Mouse (Mus musculus) lung, postnatal 36 days (tissue): ENCODE measurements around the gene 1700049E17Rik2.
"Not testable (repeated sequence)": the region's sequence is repeated elsewhere in the genome, so short reads cannot be mapped to it uniquely, and the experiment has no call there.

Source experiments
- DNase-seq: peaks from one replicate; pipeline ENCODE4 v3.0.0; 2022; ENCODE audit warnings: mixed read lengths

The 1700049E17Rik2 gene

GRCm38 (mm10) chr14:41572911-41573310 is at the start of gene 1700049E17Rik2:
1700049E17Rik2 (plus strand) TSS chr14:41573211.
- not testable (repeated sequence) for DNase-seq

GRCm38 (mm10) chr14:41524695-41525094 is 48.3 kb upstream of the 1700049E17Rik2 start:
- DNase-seq: not testable (repeated sequence)

GRCm38 (mm10) chr14:41555483-41555882 is 17.5 kb upstream of the 1700049E17Rik2 start, which contains the start of gene Gm7970:
Gm7970 (minus strand) TSS chr14:41555583.
- DNase-seq: not testable (repeated sequence)

GRCm38 (mm10) chr14:41586346-41586745 is 13.3 kb downstream of the 1700049E17Rik2 start:
- DNase-seq: not testable (repeated sequence)

GRCm38 (mm10) chr14:41600935-41601334 is 27.9 kb downstream of the 1700049E17Rik2 start:
- DNase-seq: not testable (repeated sequence)

- not testable (repeated sequence) for DNase-seq
These were observed 37.7 kb downstream of the 1700049E17Rik2 start for GRCm38 (mm10) chr14:41610690-41611089.

GRCm38 (mm10) chr14:41622535-41622934 is 49.5 kb downstream of the 1700049E17Rik2 start:
- not testable (repeated sequence) for DNase-seq

- DNase-seq: not testable (repeated sequence)
These were observed 51.5 kb downstream of the 1700049E17Rik2 start, which contains the start of gene Gm3072 for GRCm38 (mm10) chr14:41624512-41624911. Gm3072 (minus strand) TSS chr14:41624612.

- not testable (repeated sequence) for DNase-seq
These were observed 57.1 kb downstream of the 1700049E17Rik2 start for GRCm38 (mm10) chr14:41630144-41630543.
